Mouse (Mus musculus) cerebellum, postnatal 14 days (tissue): ENCODE results near the gene Olfr549.

Source experiments
- DNase-seq, 2 experiments: peaks; one replicate each; pipeline ENCODE4 v3.0.0; 2021; ENCODE audit warnings: mixed read lengths in 2 of 2

Olfr549 gene

DNA sequence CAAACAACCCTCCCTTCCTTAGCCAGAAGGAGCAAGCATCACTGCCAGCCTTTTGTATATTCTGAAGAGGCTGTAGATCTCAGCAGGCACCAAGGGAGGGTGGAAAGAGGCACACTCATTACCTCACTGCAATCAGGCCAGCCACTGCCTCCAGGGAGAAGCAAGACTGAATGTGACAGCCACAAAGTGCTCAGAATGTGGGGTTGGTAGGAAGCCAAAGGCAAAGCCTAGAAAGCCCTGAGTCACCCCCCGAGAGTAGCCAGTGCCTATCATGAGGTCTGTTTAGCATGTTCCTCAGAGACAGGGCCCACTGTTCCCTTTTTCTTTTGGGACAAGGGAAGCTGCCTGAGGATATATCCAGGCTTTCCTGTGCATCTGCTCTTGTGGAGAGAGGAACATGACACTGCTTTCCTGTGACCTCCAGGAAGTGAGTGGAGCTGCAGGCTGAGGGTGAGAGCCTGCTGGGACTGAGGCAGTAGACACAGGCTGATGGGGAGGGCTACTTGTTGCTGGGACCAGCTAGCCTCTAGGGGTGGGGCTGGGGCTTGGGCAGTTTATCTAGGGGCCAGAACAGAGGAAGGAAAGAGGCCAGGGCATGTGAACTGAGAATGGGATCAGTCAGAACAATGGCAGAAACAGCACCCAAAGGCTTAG is 47.8 kb downstream of the Olfr549 start, which contains the start of gene Olfr552:
TSS of gene Olfr552 (plus strand) at position 393 of the 654 bp plus-strand sequence.
- DNase-seq, result no peak
